Mouse (Mus musculus) C2C12 (cell line): ENCODE data around the gene Cebpzos.

ENCODE experiments used
- CTCF ChIP-seq: IDR thresholded peaks from one replicate; pipeline ENCODE4 v1.5.1; 2011; ENCODE audit not compliant: control insufficient read depth, insufficient read depth, insufficient read length
- FOSL1 ChIP-seq: IDR thresholded peaks from one replicate; pipeline ENCODE4 v1.8.0; 2011; ENCODE audit warnings: mild to moderate bottlenecking, low read length; ENCODE audit not compliant: poor library complexity, insufficient read depth, severe bottlenecking
- MAX ChIP-seq: IDR thresholded peaks from one replicate; pipeline ENCODE4 v1.6.1; 2011; ENCODE audit warnings: mild to moderate bottlenecking, control low read depth
- MYOD1 ChIP-seq: IDR thresholded peaks from one replicate; pipeline ENCODE4 v1.6.1; 2011; ENCODE audit warnings: low read depth; ENCODE audit not compliant: control insufficient read depth, insufficient read length
- USF1 ChIP-seq: IDR thresholded peaks from one replicate; pipeline ENCODE4 v1.6.1; 2011; ENCODE audit warnings: low read depth, mild to moderate bottlenecking, control low read depth, moderate library complexity

- no peak for TF ChIP-seq CTCF
- no peak for TF ChIP-seq MAX
- no peak for TF ChIP-seq USF1
- no peak for TF ChIP-seq FOSL1
- no peak for TF ChIP-seq MYOD1
Measured at GRCm38 (mm10) chr17:78942579-78942978, 26.3 kb downstream of the Cebpzos start.
